Mouse (Mus musculus): ENCODE measurements around the gene Aco2. TPM values are rescaled to one million over a fixed set of nuclear protein-coding genes. Genes with fewer than 3 reads are reported as not detected.
A peak's percentile ranks its signal among the peaks of the same experiment; 100 is the strongest.
"Not testable (repeated sequence)": the region's sequence is repeated elsewhere in the genome, so short reads cannot be mapped to it uniquely, and the experiment has no call there.

The Aco2 gene
- total RNA-seq, 2 experiments from 2014 or later = 77.3 to 122 TPM

- peak; percentile 43 for ATAC-seq (replicated peaks; ENCODE audit: poor library complexity)
Observed at GRCm38 (mm10) chr15:81869985-81870384, 2.1 kb upstream of the Aco2 start.

DNA sequence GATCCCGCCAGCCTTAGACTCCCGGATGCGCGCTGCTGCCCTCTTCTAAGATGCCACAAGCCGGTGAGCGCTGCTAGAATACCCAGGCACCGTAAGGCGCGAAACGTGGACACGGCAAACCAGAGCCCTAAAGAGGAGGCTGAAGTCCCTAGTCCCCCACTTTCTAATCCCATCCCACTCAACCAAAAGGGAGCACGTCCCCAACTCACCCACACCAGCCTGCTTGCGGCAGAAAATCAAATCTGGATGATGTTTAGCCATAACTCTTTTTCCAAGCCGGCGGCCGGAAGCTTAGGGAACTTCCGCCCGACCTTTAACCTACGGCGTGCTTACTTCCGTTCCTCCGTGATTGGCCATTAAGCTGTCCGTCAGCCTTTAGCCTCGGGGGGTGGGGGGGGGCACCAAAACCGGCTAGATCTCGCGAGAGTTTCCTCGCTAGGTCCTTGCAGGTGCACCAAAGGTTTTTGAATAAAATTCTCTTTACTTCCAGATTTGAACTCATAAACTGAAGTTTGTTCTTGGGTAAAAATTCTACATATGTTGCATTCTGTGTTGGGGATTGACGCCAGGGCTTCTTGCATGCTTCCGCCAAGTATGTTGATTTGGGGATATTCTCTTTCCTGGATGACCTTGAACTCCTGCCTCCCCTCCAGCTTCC is 376 bp upstream of the Aco2 start, which contains the start of gene Phf5a:
Phf5a (minus strand) TSS at position 308 of the 658 bp plus-strand sequence.
- ATAC-seq (replicated peaks; ENCODE audit: poor library complexity) = peak; percentile 86

DNA sequence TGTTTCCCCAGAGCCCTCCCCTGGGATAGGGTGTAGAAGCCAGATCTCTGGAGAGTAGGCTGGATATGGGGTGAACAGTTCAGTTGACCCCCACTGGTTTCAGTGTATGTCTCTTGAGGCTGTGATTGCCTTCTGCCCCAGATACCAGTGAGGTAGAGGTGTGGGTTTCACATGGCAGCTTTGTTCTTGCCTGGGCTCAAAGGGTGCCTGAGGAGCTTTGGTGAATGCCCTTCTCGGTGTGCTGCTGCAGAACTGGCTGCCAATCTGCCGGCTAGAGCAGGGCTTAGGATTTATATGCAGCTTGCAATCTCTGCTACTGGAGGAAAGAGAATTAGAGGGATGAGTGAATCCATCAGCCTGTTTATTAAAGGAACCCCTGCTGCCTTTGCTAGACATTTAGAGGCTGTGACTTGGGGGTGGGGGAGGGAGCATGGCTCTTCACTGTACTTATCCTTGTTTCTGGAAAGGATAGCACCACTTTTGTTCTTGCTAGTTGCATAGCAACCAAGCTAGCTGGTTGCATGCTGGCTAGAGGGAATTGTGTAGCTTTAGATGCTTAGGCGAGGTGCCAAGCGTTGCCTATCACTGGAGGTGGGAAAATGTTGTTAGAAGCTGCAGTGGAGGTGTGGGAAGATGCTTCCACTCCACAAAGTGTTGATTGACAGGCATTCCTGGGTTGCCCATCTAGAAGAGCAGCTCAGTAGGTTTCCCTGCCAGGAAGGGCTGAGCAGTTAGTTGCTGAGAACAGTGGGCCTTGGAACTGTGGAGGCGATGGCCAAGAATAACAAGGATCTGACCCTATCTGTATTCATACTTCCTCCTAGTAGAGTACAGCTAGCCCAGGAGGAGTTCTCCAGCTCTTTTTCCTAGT is 7.7 kb downstream of the Aco2 start:
- ATAC-seq (replicated peaks; ENCODE audit: poor library complexity) = no peak

GRCm38 (mm10) chr15:81882348-81882747 is 10.2 kb downstream of the Aco2 start:
- ATAC-seq (replicated peaks; ENCODE audit: poor library complexity) = no peak

- no peak for ATAC-seq (replicated peaks; ENCODE audit: poor library complexity)
Observed at GRCm38 (mm10) chr15:81885418-81885934, 13.4 kb downstream of the Aco2 start.

DNA sequence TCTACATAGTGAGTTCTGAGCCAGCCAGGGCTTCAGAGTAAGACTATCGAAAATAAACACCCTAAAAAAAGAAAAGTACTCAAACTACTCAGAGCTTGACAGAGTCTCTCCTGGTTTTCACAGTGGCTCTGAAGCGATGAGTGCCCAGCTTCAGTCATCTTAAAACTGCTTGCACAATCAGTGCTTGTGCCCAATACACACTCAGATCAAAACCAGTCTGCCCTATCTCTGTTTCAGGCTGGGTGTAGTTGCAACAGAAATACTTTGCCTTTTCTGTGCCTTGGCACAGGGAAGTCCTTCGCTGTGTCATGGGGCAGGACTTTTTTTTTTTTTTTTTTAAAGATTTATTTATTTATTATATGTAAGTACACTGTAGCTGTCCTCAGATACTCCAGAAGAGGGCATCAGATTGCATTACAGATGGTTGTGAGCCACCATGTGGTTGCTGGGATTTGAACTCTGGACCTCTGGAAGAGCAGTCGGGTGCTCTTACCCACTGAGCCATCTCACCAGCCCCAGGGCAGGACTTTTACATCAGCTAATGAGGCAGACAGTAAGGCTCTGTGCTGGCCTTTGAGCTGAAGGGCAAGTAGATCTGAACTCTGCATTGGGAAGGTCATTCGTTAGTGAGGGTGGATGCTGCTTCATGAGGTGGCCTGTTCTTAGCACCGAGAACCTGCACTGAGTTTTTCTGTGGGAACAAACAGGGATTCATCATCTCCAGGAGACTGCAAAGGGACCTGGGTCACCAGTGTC is 14.9 kb downstream of the Aco2 start:
- no peak for ATAC-seq (replicated peaks; ENCODE audit: poor library complexity)

DNA sequence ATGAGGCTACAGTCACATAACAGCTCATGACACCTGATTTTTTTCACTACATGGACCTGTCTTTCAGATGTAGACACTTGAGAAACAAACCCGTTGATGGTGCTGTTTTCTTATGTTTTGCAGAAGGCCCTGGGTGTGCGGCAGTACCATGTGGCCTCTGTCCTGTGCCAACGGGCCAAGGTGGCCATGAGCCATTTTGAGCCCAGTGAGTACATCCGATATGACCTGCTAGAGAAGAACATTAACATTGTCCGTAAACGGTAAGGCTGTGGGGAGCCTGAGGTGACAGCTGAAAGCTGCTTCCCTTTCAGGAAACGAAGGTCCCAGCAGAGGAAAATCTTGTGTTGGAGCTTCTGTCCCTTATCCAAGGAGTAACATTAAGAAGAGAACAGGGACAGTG is 17.1 kb downstream of the Aco2 start:
- no peak for ATAC-seq (replicated peaks; ENCODE audit: poor library complexity)

- ATAC-seq (replicated peaks; ENCODE audit: poor library complexity) = no peak
Observed at GRCm38 (mm10) chr15:81891140-81891802, 19.2 kb downstream of the Aco2 start.

DNA sequence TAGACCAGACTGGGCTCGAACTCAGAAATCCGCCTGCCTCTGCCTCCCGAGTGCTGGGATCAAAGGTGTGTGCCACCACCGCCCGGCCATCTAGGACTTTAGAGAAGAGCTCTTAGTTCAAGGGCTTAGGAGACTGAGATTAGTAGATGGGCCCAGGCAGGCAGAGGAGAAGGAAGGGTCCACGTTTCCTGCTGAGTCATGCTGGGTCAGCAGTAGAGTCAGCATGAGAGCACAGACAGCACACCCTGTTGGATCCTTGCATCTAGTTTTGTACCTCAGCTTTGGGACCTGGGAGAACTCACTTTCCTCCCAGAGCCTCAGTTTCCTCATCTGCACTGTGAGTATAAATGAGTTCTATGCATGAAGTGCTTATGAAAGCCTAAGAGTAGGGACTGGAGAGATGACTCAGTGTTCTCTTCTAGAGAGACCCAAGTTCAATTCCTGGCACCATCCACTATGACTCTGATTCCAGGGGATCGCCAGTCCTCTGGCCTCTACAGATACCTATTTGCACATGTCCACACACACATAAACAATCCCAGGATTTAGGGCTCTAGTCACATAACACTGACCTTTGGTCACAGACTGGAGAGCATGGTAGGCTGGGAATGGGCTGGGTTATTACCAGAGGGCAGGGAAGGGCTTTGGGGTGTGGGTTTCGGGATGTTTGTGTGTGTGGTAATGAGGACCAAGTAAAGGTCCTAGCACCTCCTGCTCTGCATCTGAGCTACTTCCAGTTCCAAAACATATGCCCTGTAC is 19.9 kb downstream of the Aco2 start:
- peak; percentile 34; the same call in 1 of the 2 replicates for ATAC-seq (replicated peaks; ENCODE audit: poor library complexity)

GRCm38 (mm10) chr15:81894002-81894401 is 21.9 kb downstream of the Aco2 start:
- no peak for ATAC-seq (replicated peaks; ENCODE audit: poor library complexity)

DNA sequence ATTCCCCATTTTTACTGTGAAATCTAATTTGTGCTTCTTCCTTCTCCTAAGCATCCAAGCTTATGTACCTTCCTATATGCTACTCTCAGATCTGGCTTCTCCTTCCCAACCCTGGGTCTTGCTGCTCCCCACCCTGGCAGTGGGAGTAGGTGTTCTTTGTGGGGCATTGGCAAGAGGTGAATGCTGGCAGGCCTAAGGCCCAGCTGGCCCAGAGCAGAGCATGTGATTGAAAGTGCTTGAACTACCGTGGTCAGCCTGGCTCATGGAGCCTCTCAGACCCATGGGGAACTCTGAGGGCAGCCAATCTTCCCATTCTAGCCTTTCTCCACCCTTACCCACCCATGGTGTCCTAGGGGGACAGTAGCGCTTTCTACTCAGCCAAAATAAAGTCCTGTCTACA is 24.3 kb downstream of the Aco2 start:
- ATAC-seq (replicated peaks; ENCODE audit: poor library complexity) = no peak

- no peak for ATAC-seq (replicated peaks; ENCODE audit: poor library complexity)
Observed at GRCm38 (mm10) chr15:81897607-81898285, 25.6 kb downstream of the Aco2 start.

GRCm38 (mm10) chr15:81898751-81899150 is 26.6 kb downstream of the Aco2 start:
- no peak for ATAC-seq (replicated peaks; ENCODE audit: poor library complexity)

- peak; percentile 77 for ATAC-seq (replicated peaks; ENCODE audit: poor library complexity)
Observed at GRCm38 (mm10) chr15:81904939-81905338, 32.8 kb downstream of the Aco2 start.

DNA sequence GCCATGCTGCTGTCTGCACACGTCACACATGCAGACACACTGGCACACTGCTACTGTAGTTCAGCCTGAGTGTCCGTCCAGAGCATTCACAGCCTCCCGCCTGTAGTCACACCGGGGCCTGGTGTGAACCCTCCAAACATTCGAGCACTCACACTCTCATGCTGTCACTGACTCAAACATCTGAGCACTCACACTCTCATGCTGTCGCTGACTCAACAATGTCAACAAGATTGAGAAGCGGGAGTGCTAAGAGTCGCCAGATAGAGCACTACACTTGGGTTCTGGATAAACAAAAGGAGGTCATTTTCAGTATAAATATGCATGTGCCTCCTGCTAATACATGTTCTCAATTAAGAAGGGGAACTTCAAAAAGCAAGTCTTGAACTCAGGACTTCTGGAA is 35.8 kb downstream of the Aco2 start:
- ATAC-seq (replicated peaks; ENCODE audit: poor library complexity) = no peak

DNA sequence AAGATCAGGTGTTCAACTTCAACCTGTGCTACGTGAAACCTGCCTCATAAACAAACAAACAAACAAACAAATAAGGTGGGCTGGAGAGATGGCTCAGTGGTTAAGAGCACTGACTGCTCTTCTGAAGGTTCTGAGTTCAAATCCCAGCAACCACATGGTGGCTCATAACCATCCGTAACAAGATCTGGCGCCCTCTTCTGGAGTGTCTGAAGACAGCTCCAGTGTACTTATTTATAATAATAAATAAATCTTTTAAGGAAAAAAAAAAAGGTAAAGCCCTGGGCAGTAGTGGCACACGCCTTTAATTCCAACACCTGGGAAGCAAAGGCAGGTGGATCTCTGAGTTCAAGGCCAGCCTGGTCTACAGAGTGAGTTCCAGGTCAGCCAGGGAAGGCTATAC is 36.7 kb downstream of the Aco2 start:
- not testable (repeated sequence) for ATAC-seq (replicated peaks; ENCODE audit: poor library complexity)

DNA sequence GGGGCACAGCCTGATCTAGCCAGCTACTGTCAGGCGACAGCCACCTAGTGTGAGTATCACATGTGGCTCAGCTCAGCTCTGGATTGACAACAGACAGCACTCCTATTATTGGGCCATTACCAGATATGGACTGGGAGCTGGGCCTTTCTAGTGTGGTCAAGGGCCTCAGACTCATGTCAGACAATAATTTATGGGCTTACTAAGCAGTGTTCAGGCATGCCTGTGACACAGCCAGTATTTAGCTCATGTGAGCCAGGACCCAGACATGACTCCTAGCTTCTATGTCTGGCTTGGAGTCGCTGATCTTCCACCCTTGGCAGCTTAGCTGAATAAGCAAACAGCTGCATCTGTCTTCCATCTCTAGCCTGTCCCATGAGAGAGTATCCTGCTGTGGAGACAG is 40.4 kb downstream of the Aco2 start:
- ATAC-seq (replicated peaks; ENCODE audit: poor library complexity) = no peak

DNA sequence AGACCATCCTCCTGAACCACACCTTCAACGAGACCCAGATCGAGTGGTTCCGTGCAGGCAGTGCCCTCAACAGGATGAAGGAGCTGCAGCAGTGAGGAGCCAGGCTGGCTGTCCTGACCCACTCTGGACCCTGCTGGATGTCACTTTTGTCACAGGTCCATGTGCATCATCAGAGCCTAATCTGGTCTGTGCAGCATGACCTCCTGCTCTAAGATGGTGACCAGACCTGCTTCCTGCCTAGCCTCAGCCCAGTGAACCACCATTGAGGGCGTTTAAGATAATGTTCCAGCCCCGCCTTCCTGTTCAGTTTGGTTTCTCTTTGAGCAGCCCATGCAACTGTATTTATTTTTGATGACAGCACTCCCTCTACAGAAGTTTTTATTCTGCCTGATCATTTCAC is 42.6 kb downstream of the Aco2 start:
- peak; percentile 71 for ATAC-seq (replicated peaks; ENCODE audit: poor library complexity)

- no peak for ATAC-seq (replicated peaks; ENCODE audit: poor library complexity)
Observed at GRCm38 (mm10) chr15:81915663-81916062, 43.6 kb downstream of the Aco2 start.
